Mouse (Mus musculus) heart, embryonic 11.5 days (tissue): Measurements from ENCODE around the gene Cnn1. TPM values are rescaled to one million over a fixed set of nuclear protein-coding genes. Genes with fewer than 3 reads are reported as not detected.

Experiments used
- ATAC-seq: fragments of 200-750 bp; cut with Nextera tagmentation; replicated peaks from 2 replicates; pipeline ENCODE4 v1.8.0; 2017; ENCODE audit warnings: moderate library complexity; ENCODE audit not compliant: insufficient number of reproducible peaks, low FRiP score, low TSS enrichment
- H3K27ac ChIP-seq: fragments of 300-500 bp; sonication (generic); 2 replicates; pipeline ENCODE4 v1.5.1; 2014; ENCODE audit warnings: mild to moderate bottlenecking, low read depth, low read length
- H3K27me3 ChIP-seq: fragments of 300-500 bp; sonication (generic); 2 replicates; pipeline ENCODE4 v1.6.1; 2014; ENCODE audit warnings: mild to moderate bottlenecking, low read length, mixed read lengths; ENCODE audit not compliant: control insufficient read depth, insufficient read depth
- H3K36me3 ChIP-seq: fragments of 300-500 bp; sonication (generic); 2 replicates; pipeline ENCODE4 v1.6.1; 2014; ENCODE audit warnings: mild to moderate bottlenecking, low read length, moderate library complexity, mixed read lengths; ENCODE audit not compliant: control insufficient read depth, insufficient read depth
- H3K4me1 ChIP-seq: fragments of 300-500 bp; sonication (generic); 2 replicates; pipeline ENCODE4 v1.6.1; 2014; ENCODE audit warnings: low read length; ENCODE audit not compliant: control insufficient read depth, insufficient read depth
- H3K4me2 ChIP-seq: fragments of 300-500 bp; sonication (generic); 2 replicates; pipeline ENCODE4 v1.6.1; 2014; ENCODE audit warnings: mild to moderate bottlenecking, moderate library complexity
- H3K4me3 ChIP-seq: fragments of 300-500 bp; sonication (generic); 2 replicates; pipeline ENCODE4 v1.5.1; 2014; ENCODE audit warnings: low read depth, low read length
- H3K9ac ChIP-seq: fragments of 300-500 bp; sonication (generic); 2 replicates; pipeline ENCODE4 v1.6.1; 2014; ENCODE audit warnings: mild to moderate bottlenecking, low read depth, low read length, moderate library complexity
- H3K9me3 ChIP-seq: fragments of 300-500 bp; sonication (generic); replicated peaks from 2 replicates; pipeline ENCODE4 v1.6.1; 2016; ENCODE audit warnings: low read length; ENCODE audit not compliant: control insufficient read depth
- WGBS: fragments of 180-500 bp; shearing (Covaris S2); extraction: QIAGEN DNeasy Blood & Tissue Kit; methylation state at CpG from one replicate; pipeline ENCODE4 v1.1.7; 2014; ENCODE audit not compliant: insufficient replicate concordance; 5-methylcytosine and 5-hydroxymethylcytosine counted together
- polyA plus RNA-seq: library from polyadenylated mRNA; unstranded; fragments of >200 nt; fragmentation: Nextera tagmentation; extraction: Ambion mirVana; gene quantifications from 2 replicates; pipeline ENCODE4 v1.2.1, GENCODE M21; 2014

Gene Cnn1
- polyA plus RNA-seq, 1 experiment from 2014 or later: 388 TPM

DNA sequence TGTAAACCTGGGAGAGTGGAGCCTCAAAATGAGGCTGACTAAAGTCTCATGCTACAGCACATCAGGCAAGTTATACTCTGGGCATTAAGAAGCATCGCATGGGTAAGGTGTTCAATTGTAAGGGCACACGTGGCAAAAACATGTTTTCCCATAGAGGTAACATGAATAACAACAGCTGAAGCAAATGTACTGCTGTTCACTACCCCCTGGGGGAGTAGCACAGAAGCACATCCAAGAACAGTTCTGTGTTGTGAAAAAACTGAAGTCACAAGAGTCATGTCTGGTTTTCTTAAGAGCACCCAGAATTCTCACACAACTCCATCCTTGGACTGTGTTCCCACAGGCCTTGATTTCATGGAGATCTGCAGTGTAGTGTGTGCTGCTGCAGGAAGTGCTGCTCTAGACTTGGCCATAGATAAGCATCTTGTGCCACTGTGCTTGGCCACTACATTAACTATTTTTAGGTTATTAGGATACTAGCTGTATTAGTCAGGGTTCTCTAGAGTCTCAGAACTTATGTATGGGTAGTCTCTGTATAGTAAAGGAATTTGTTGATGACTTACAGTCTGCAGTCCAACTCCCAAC, 11.9 kb upstream of the Cnn1 start:
- Histone ChIP-seq H3K36me3 (0 out of 2 replicates have a peak, but pooled peaks cover 3% of the 10 kb centered on the region), H3K9me3 (no peaks in the 10 kb centered on the region), H3K4me2 (no peak overlapping the region), H3K4me3 (no peak overlapping the region), H3K27ac (no peak overlapping the region), H3K9ac (no peak overlapping the region), H3K4me1 (peaks cover 4% of the 10 kb centered on the region; the same call in 1 of the 2 replicates), H3K27me3 (no peaks in the 10 kb centered on the region)
- 77% methylated on average over 2 of the region's 2 CpGs for WGBS
- ATAC-seq: no peak

DNA sequence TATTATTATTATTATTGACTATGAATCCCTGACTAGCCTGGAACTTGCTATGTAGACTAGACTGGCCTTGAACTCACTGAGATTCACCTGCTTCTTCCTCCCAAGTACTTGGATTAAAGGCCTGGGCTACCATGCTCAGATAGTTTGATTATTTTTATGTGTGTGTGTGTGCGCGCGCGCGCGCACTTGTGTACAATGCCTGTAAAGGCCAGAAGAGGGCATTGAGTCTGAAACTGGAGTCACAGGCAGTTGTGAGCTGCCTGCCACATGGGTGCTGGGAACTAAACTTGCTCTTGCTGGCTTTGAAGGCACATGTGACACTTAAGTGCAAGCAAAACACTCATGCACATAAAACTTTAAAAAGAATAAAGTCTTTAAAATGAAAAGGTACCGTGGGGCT, 9.7 kb upstream of the Cnn1 start:
- Histone ChIP-seq H3K9me3 (no peaks in the 10 kb centered on the region), H3K4me3 (no peak overlapping the region), H3K4me1 (peaks cover 4% of the 10 kb centered on the region; the same call in 1 of the 2 replicates), H3K27me3 (no peaks in the 10 kb centered on the region), H3K9ac (no peak overlapping the region), H3K27ac (no peak overlapping the region), H3K36me3 (no peaks in the 10 kb centered on the region), H3K4me2 (no peak overlapping the region)
- 98% methylated on average over 7 of the region's 7 CpGs for WGBS
- no peak for ATAC-seq

DNA sequence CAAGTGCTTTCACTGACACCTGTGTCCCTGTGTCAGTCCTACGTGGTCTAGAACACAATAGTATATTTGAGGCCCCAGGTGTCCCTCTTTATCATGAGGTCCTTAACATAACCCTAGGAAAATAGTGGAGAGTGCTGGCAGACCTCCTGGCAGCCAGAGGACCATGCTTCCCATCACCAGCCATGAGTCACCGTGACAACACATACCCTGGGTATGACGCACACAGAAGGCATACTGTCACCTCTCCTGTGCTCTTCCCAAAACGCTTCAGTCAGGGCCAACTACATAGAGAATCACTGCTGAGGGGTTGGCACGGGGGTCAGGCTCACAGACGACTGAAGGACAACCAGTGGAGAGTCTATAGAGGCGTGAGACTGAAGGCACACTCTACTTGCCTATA, 9.0 kb upstream of the Cnn1 start:
- no peak for ATAC-seq
- H3K9ac ChIP-seq: no peak overlapping the region
- no peak overlapping the region for H3K27ac ChIP-seq
- H3K9me3 ChIP-seq: no peaks in the 10 kb centered on the region
- H3K27me3 ChIP-seq: no peaks in the 10 kb centered on the region
- no peak overlapping the region for H3K4me3 ChIP-seq
- 78% methylated on average over 7 of the region's 7 CpGs for WGBS
- no peak overlapping the region for H3K4me2 ChIP-seq
- no peaks in the 10 kb centered on the region for H3K36me3 ChIP-seq
- H3K4me1 ChIP-seq: peaks cover 4% of the 10 kb centered on the region; the same call in 1 of the 2 replicates

DNA sequence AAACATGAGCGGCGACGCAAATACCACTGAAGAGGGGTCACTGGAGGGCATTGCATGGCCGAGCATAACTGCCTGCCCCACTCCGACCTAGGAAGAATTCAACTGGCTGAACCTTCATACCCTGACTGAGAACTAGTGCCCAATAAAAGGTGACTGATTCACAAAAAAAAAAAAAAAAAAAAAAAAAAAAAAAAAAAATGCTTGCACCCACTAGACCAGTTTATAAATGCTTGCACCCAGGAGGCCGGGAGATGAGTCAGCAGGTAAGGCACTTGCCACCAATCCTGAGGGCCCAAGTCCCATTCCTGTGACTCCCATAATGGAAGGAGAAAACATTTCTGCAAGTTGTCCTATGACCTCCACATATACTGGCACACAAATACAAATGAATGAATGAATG, 6.3 kb upstream of the Cnn1 start:
- H3K4me1 ChIP-seq: 0 out of 2 replicates have a peak, but pooled peaks cover 2% of the 10 kb centered on the region
- 85% methylated on average over 6 of the region's 6 CpGs for WGBS
- ATAC-seq: no peak

DNA sequence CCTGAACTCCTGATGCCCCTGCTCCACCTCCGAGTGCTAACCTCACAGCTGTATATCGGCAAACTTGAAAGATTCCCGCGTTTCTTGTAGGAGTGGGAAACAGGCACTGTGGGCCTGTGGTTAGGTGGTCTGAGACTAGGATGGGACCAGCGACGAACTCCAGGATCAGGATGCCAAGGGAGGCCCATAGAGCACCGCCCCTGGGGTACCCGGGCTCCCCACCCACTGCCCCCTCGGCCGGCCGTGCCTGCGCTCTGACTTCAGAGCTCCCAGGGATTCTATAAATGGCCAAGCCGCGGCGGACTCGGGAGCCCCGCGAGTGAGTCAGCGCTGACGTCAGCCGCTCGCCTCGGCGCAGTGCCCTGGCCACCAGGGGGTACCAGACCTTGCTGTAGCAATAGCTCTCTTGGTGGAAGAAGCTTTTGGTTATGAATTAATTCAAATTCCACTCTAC, 3.1 kb upstream of the Cnn1 start:
- peak; percentile 62 for ATAC-seq
- 1% methylated on average over 24 of the region's 24 CpGs for WGBS
- peak overlapping the region; percentile 67; the same call in 1 of the 2 replicates for H3K27ac ChIP-seq
- peaks cover 9% of the 10 kb centered on the region; the same call in 1 of the 2 replicates for H3K27me3 ChIP-seq
- H3K36me3 ChIP-seq: no peaks in the 10 kb centered on the region
- H3K9ac ChIP-seq: peak overlapping the region; percentile 76
- no peaks in the 10 kb centered on the region for H3K9me3 ChIP-seq
- peak overlapping the region; percentile 86 for H3K4me2 ChIP-seq
- peaks cover 10% of the 10 kb centered on the region; the same call in 1 of the 2 replicates for H3K4me1 ChIP-seq
- peak overlapping the region; percentile 41 for H3K4me3 ChIP-seq

More for the DNA sequence above, 6.3 kb upstream of the Cnn1 start:
- H3K27ac ChIP-seq: no peak overlapping the region
- H3K27me3 ChIP-seq: no peaks in the 10 kb centered on the region
- no peak overlapping the region for H3K4me3 ChIP-seq
- H3K9ac ChIP-seq: no peak overlapping the region
- H3K9me3 ChIP-seq: no peaks in the 10 kb centered on the region
- H3K36me3 ChIP-seq: no peaks in the 10 kb centered on the region
- H3K4me2 ChIP-seq: no peak overlapping the region

DNA sequence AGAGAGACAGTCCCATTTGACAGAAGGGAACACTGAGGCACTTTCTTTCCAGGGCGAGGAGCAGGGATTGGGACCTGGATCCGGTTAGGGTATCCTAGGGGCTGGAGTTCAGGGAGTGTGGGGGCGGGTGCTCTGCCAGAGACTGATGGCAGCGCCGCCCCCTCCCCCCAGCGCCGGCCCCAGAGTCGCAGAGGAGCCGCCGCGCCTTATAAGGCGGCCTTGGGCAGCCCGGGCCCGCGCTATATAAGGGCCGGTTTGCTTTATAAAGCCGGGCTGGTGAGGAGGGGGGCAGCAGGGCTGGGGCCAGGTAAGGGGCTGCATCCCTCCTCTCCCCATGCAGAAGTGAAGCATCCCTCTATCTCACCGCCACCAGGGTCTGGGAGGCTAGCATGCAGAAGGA, 906 bp downstream of the Cnn1 start:
- Histone ChIP-seq H3K4me1 (peaks cover 11% of the 10 kb centered on the region; the same call in 1 of the 2 replicates), H3K36me3 (0 out of 2 replicates have a peak, but pooled peaks cover 2% of the 10 kb centered on the region), H3K9me3 (no peaks in the 10 kb centered on the region), H3K27ac (peak overlapping the region; percentile 83), H3K4me2 (peak overlapping the region; percentile 65), H3K9ac (peak overlapping the region; percentile 56), H3K4me3 (peak overlapping the region; percentile 35), H3K27me3 (peaks cover 9% of the 10 kb centered on the region; the same call in 1 of the 2 replicates)
- peak; percentile 70 for ATAC-seq
- 2% methylated on average over 18 of the region's 18 CpGs for WGBS

DNA sequence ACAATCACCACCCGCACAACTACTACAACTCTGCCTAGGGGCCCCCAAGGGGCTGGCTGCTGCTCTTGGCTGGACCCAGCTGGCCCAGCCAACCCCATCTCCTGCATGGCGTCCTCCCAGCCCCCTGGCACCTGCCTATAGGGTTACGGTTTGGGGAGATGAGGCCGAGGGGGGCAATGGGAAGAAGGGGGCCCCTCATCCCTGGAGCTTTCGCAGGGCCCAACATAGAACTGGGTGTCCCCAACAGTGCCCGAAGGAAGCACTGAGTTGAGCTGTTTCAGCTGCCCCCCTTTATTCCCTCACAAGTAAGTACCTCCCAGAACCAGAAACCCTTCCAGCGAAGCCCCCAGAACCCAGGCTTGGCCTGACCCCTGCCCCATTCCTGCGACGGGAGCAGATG, 9.2 kb downstream of the Cnn1 start:
- WGBS: 85% methylated on average over 9 of the region's 9 CpGs
- ATAC-seq: no peak
- no peak overlapping the region for H3K4me3 ChIP-seq
- no peak overlapping the region for H3K4me2 ChIP-seq
- no peak overlapping the region for H3K9ac ChIP-seq
- H3K27ac ChIP-seq: no peak overlapping the region
- H3K4me1 ChIP-seq: no peaks in the 10 kb centered on the region
- peaks cover 28% of the 10 kb centered on the region for H3K36me3 ChIP-seq
- no peaks in the 10 kb centered on the region for H3K27me3 ChIP-seq
- H3K9me3 ChIP-seq: no peaks in the 10 kb centered on the region

DNA sequence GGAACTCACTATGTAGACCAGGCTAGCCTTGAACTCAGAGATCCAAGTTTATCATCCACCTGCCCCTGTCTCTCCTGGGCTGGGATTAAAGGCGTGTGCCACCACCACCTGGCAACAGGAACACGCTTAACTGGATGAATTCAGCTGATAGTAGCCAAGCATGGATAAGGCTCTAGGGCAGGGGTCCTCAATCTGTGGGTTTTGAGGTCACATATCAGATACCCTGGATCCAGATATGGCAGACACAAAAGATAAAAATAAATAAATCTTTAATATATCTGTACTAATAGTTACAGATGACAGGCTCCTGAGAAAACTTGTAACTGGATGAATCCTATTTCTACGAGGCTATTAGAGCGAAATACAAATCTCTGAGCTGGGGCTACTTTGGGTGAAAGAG, 16.6 kb downstream of the Cnn1 start:
- 88% methylated on average over 4 of the region's 4 CpGs for WGBS
- no peak overlapping the region; the same call in 1 of the 2 replicates for H3K9ac ChIP-seq

DNA sequence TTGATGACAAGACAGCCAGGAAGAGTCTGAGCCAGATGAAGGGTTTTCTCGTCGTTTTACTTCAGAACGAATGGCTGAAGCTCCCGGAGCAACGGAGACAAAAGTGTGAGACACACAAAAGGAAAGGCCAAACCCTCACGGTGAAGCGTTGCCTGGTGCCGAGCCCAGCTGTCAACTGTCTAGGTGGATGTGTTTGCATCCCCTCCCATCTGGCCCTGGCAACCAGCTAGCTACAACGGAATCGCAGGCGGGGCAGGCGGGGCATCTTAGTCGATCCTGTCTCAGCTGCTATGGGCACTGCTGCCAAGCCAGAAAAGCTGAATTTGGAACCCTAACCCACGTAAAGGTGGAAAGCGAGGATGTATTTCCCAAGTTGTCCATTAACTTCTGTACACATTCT, 17.1 kb downstream of the Cnn1 start:
- whole genome bisulfite sequencing: 32% methylated on average over 15 of the region's 15 CpGs

More for the DNA sequence above, 16.6 kb downstream of the Cnn1 start:
- Histone ChIP-seq H3K36me3 (peaks cover 14% of the 10 kb centered on the region), H3K27ac (no peak overlapping the region), H3K4me3 (peak overlapping the region; percentile 90; the same call in 1 of the 2 replicates), H3K9me3 (no peaks in the 10 kb centered on the region), H3K27me3 (no peaks in the 10 kb centered on the region), H3K4me1 (peaks cover 10% of the 10 kb centered on the region), H3K4me2 (peak overlapping the region; percentile 91)
- no peak for ATAC-seq

More for the DNA sequence above, 17.1 kb downstream of the Cnn1 start:
- H3K4me1 ChIP-seq: peaks cover 10% of the 10 kb centered on the region
- H3K9ac ChIP-seq: peak overlapping the region; percentile 89
- peak overlapping the region; percentile 91 for H3K4me2 ChIP-seq
- H3K9me3 ChIP-seq: no peaks in the 10 kb centered on the region
- H3K27me3 ChIP-seq: no peaks in the 10 kb centered on the region
- peak overlapping the region; percentile 90 for H3K4me3 ChIP-seq
- no peak for ATAC-seq
- H3K27ac ChIP-seq: no peak overlapping the region
- H3K36me3 ChIP-seq: peaks cover 14% of the 10 kb centered on the region
